Mouse (Mus musculus) hindbrain, postnatal 0 days (tissue): ENCODE measurements around the gene Pcolce2. TPM values are rescaled to one million over a fixed set of nuclear protein-coding genes. Genes with fewer than 3 reads are reported as not detected.

ENCODE experiments used
- ATAC-seq: fragments of 200-750 bp; cut with Nextera tagmentation; 2 replicates; pipeline ENCODE4 v1.8.0; 2017; ENCODE audit warnings: mild to moderate bottlenecking, moderate TSS enrichment, moderate library complexity
- DNase-seq: peaks from one replicate; pipeline ENCODE4 v3.0.0-alpha.2; 2015; ENCODE audit warnings: low spot score
- H3K27ac ChIP-seq: fragments of 300-500 bp; sonication (generic); 2 replicates; pipeline ENCODE4 v1.5.1; 2014; ENCODE audit warnings: mild to moderate bottlenecking
- H3K27me3 ChIP-seq: fragments of 300-500 bp; sonication (generic); 2 replicates; pipeline ENCODE4 v1.6.1; 2014; ENCODE audit warnings: low read length, mixed read lengths; ENCODE audit not compliant: insufficient read depth
- H3K36me3 ChIP-seq: fragments of 300-500 bp; sonication (generic); 2 replicates; pipeline ENCODE4 v1.6.1; 2014; ENCODE audit warnings: low read length, mixed read lengths; ENCODE audit not compliant: insufficient read depth
- H3K4me1 ChIP-seq: fragments of 300-500 bp; sonication (generic); 2 replicates; pipeline ENCODE4 v1.6.1; 2014; ENCODE audit warnings: antibody characterized with exemption, low read length, mixed read lengths; ENCODE audit not compliant: insufficient read depth
- H3K4me2 ChIP-seq: fragments of 300-500 bp; sonication (generic); 2 replicates; pipeline ENCODE4 v1.6.1; 2014; ENCODE audit warnings: low read depth, mild to moderate bottlenecking, low read length, moderate library complexity, mixed read lengths
- H3K4me3 ChIP-seq: fragments of 300-500 bp; sonication (generic); 2 replicates; pipeline ENCODE4 v1.5.1; 2014; ENCODE audit warnings: low read length
- H3K9ac ChIP-seq: fragments of 300-500 bp; sonication (generic); replicated peaks from 2 replicates; pipeline ENCODE4 v1.6.1; 2014; ENCODE audit warnings: mild to moderate bottlenecking, low read length, moderate library complexity, mixed read lengths
- H3K9me3 ChIP-seq: fragments of 300-500 bp; sonication (generic); 2 replicates; pipeline ENCODE4 v1.6.1; 2016; ENCODE audit warnings: low read length, mixed read lengths
- CTCF ChIP-seq: IDR thresholded peaks from 2 replicates; pipeline ENCODE4 v1.5.1; 2016; ENCODE audit warnings: antibody characterized with exemption, control low read depth, low read depth
- WGBS: fragments of 180-500 bp; shearing (Covaris S2); extraction: QIAGEN DNeasy Blood & Tissue Kit; methylation state at CpG from one replicate; pipeline ENCODE4 v1.1.7; 2014; 5-methylcytosine and 5-hydroxymethylcytosine counted together
- polyA plus RNA-seq: library from polyadenylated mRNA; unstranded; fragments of >200 nt; fragmentation: Nextera tagmentation; extraction: Ambion mirVana; gene quantifications from 2 replicates; pipeline ENCODE4 v1.2.1, GENCODE M21; 2015
- total RNA-seq: library from RNA; depleted of rRNA; stranded (reverse); fragments of >200 nt; gene quantifications from 2 replicates; pipeline ENCODE4 v1.2.3, GENCODE M21; 2014

Gene Pcolce2
- total and polyA plus RNA-seq, 2 experiments from 2014 or later: 2.4 to 2.5 TPM

- H3K27me3 ChIP-seq: no peaks in the 10 kb centered on the region
- no peak for TF ChIP-seq CTCF
- WGBS: 81% methylated on average over 6 of the region's 6 CpGs
- H3K36me3 ChIP-seq: no peaks in the 10 kb centered on the region
- no peak overlapping the region for H3K4me2 ChIP-seq
- H3K27ac ChIP-seq: no peak overlapping the region
- no peak overlapping the region for H3K9ac ChIP-seq
- no peak for ATAC-seq
- no peaks in the 10 kb centered on the region for H3K4me1 ChIP-seq
- no peaks in the 10 kb centered on the region for H3K9me3 ChIP-seq
- no peak overlapping the region for H3K4me3 ChIP-seq
- DNase-seq: no peak
Measured at GRCm38 (mm10) chr9:95653363-95653762, 16.0 kb downstream of the Pcolce2 start.

DNA sequence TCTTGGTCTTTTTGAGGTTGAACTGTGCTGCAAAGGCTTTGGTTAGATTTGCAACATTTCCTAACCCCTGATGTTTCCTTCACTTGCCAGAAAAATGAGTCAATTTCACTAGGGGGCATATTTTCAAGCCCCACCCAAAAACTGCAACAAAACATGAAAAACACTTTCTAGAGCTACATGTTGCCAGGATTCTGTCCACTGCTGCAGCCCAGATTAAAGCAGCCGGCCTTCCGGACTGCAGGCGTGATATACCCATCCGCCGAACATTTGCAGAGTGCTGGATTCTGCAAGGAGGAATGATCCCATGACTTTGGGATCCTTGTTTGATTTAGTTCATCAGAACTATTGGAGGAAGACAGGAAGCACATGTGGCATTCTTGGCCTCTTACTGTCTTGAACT lies 17.0 kb downstream of the Pcolce2 start:
- Histone ChIP-seq H3K4me2 (no peak overlapping the region), H3K9me3 (no peaks in the 10 kb centered on the region), H3K36me3 (no peaks in the 10 kb centered on the region), H3K27ac (no peak overlapping the region), H3K27me3 (no peaks in the 10 kb centered on the region), H3K4me1 (no peaks in the 10 kb centered on the region), H3K4me3 (no peak overlapping the region), H3K9ac (no peak overlapping the region)
- no peak for DNase-seq
- ATAC-seq: no peak
- 97% methylated on average over 5 of the region's 5 CpGs for WGBS
- no peak for TF ChIP-seq CTCF

DNA sequence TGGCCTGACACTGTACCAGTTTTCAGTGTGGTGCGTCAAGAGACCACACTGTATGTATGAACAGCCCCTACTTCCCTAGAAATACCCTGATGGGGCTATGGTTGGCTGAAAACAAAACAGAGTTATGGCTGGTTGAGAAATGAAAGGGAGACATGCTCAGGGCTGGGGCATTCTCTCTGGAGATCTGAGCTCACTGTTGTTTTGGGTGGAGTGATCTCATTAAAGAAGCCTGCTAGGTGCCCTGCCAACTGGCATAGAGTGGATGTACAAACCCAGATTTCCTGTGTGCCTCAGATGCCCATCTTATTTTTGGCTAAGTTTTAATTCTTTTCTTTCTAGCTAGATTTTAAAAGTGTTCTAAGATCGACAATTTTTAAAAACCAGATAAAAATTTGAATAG lies 20.5 kb downstream of the Pcolce2 start:
- no peak for ATAC-seq
- H3K9me3 ChIP-seq: no peaks in the 10 kb centered on the region
- TF ChIP-seq CTCF: no peak

GRCm38 (mm10) chr9:95664290-95664989 lies 27.0 kb downstream of the Pcolce2 start:
- 28% methylated on average over 10 of the region's 10 CpGs for WGBS
- DNase-seq (peak; percentile 43), ATAC-seq (no peak)
- Histone ChIP-seq H3K9me3 (no peaks in the 10 kb centered on the region), H3K27me3 (no peaks in the 10 kb centered on the region), H3K9ac (no peak overlapping the region), H3K4me3 (no peak overlapping the region), H3K4me2 (no peak overlapping the region), H3K36me3 (no peaks in the 10 kb centered on the region), H3K27ac (no peak overlapping the region), H3K4me1 (no peaks in the 10 kb centered on the region; the same call in 1 of the 2 replicates)
- no peak for TF ChIP-seq CTCF

More for the DNA sequence above, 20.5 kb downstream of the Pcolce2 start:
- Histone ChIP-seq H3K9ac (no peak overlapping the region), H3K4me2 (no peak overlapping the region), H3K4me1 (no peaks in the 10 kb centered on the region), H3K4me3 (no peak overlapping the region), H3K27me3 (no peaks in the 10 kb centered on the region), H3K36me3 (no peaks in the 10 kb centered on the region), H3K27ac (no peak overlapping the region)
- WGBS: 91% methylated on average over 2 of the region's 2 CpGs
- DNase-seq: no peak

- no peaks in the 10 kb centered on the region for H3K9me3 ChIP-seq
- no peak for TF ChIP-seq CTCF
- no peak overlapping the region for H3K9ac ChIP-seq
- H3K4me3 ChIP-seq: no peak overlapping the region
- no peaks in the 10 kb centered on the region; the same call in 1 of the 2 replicates for H3K4me1 ChIP-seq
- ATAC-seq (no peak), DNase-seq (no peak)
- H3K27me3 ChIP-seq: no peaks in the 10 kb centered on the region
- no peak overlapping the region for H3K27ac ChIP-seq
- WGBS: 74% methylated on average over 6 of the region's 6 CpGs
- H3K36me3 ChIP-seq: no peaks in the 10 kb centered on the region
- H3K4me2 ChIP-seq: no peak overlapping the region
Measured at GRCm38 (mm10) chr9:95665835-95666234, 28.4 kb downstream of the Pcolce2 start.

DNA sequence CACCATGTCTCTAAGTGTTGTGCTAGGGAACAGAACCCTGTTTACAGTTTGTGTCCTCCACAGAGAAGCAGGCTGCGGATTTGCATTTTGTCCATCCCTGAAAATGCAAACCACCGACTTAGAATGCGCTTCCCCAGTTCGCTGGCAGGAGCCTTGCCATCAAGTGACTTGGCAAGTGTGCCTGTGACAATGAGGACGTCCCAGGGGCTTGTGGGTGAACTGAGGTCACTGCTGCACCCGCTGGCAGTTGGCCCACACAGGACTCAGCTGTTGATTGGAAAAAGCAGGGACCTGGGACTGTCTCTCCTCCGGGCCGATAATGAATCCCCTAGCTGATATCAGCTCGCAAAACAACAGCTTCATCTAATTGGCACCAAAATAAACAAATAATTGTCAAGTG lies 30.4 kb downstream of the Pcolce2 start:
- H3K36me3 ChIP-seq: no peaks in the 10 kb centered on the region
- no peak overlapping the region for H3K4me3 ChIP-seq
- ATAC-seq (peak; percentile 68), DNase-seq (peak; percentile 80)
- no peaks in the 10 kb centered on the region for H3K9me3 ChIP-seq
- H3K27ac ChIP-seq: no peak overlapping the region
- H3K27me3 ChIP-seq: no peaks in the 10 kb centered on the region
- 0 out of 2 replicates have a peak overlapping the region, but pooled peaks have one; percentile 5 for H3K9ac ChIP-seq
- no peak for TF ChIP-seq CTCF
- peak overlapping the region; percentile 31 for H3K4me2 ChIP-seq
- H3K4me1 ChIP-seq: no peaks in the 10 kb centered on the region; the same call in 1 of the 2 replicates
- 14% methylated on average over 9 of the region's 9 CpGs for WGBS

DNA sequence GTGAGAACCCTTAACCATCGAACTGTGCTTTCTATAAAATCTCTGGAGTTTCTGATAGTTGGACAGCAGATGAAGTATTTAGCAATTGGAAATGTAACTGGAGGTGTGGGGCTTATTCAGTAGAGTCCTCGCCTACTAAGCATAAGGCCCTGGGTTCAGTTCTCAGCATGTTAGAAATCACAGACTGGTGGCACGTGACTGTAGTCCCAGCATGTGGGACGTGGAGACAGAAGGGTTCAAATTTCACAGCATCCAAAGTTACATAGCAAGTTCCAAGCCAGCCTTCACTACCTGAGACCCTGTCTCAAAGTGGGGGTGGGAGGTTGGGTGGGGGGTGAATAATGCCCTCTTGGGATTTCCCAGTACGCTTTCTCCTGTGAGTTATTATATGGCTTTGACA lies 30.9 kb downstream of the Pcolce2 start:
- no peak overlapping the region for H3K27ac ChIP-seq
- no peak for DNase-seq
- H3K4me3 ChIP-seq: no peak overlapping the region
- H3K27me3 ChIP-seq: no peaks in the 10 kb centered on the region
- H3K4me2 ChIP-seq: peak overlapping the region; percentile 31; the same call in 1 of the 2 replicates
- no peaks in the 10 kb centered on the region for H3K9me3 ChIP-seq
- no peak for TF ChIP-seq CTCF
- no peaks in the 10 kb centered on the region for H3K36me3 ChIP-seq
- no peak overlapping the region for H3K9ac ChIP-seq
- no peak for ATAC-seq
- H3K4me1 ChIP-seq: no peaks in the 10 kb centered on the region; the same call in 1 of the 2 replicates
- WGBS: 51% methylated on average over 5 of the region's 5 CpGs
